Mouse (Mus musculus): Measurements from ENCODE around the gene Usp16.

GRCm38 (mm10) chr16:87494955-87495655, 40.6 kb downstream of the Usp16 start:
- no peak for TF ChIP-seq EP300 (IDR thresholded peaks at IDR 0.05)
- TF ChIP-seq CTCF (IDR thresholded peaks at IDR 0.05), result no peak
